Mouse (Mus musculus): Measurements from ENCODE around the gene Olfr1340. TPM values are rescaled to one million over a fixed set of nuclear protein-coding genes. Genes with fewer than 3 reads are reported as not detected.

Olfr1340 gene
- total RNA-seq (2021), result not detected
- long read RNA-seq, experiment 1, result 0 reads
- long read RNA-seq, experiment 2, result 0 reads

GRCm38 (mm10) chr4:118719838-118720237 lies at the start of gene Olfr1340:
Gene Olfr1340, plus strand, starts transcription at chr4:118720138.
- no peak for DNase-seq

GRCm38 (mm10) chr4:118687086-118687485 lies 32.9 kb upstream of the Olfr1340 start:
- DNase-seq, result no peak

GRCm38 (mm10) chr4:118692412-118692973 lies 27.4 kb upstream of the Olfr1340 start, which contains the start of gene Olfr1342:
Gene Olfr1342, minus strand, starts transcription at chr4:118692756.
- no peak for DNase-seq

- no peak for DNase-seq
Observed at GRCm38 (mm10) chr4:118693812-118694211, 26.1 kb upstream of the Olfr1340 start.

GRCm38 (mm10) chr4:118703223-118703622 lies 16.7 kb upstream of the Olfr1340 start, which contains the start of gene Olfr1341:
Gene Olfr1341, plus strand, starts transcription at chr4:118703523.
- DNase-seq, result no peak

GRCm38 (mm10) chr4:118708086-118708485 lies 11.9 kb upstream of the Olfr1340 start:
- no peak for DNase-seq

GRCm38 (mm10) chr4:118711656-118712055 lies 8.3 kb upstream of the Olfr1340 start:
- no peak for DNase-seq

GRCm38 (mm10) chr4:118721742-118722483 lies 2.0 kb downstream of the Olfr1340 start:
- peak in 1 of 2 experiments; percentile 15 for DNase-seq

GRCm38 (mm10) chr4:118731875-118732274 lies 11.9 kb downstream of the Olfr1340 start, which contains the start of gene Olfr1339:
Gene Olfr1339, plus strand, starts transcription at chr4:118732175.
- no peak for DNase-seq

GRCm38 (mm10) chr4:118739574-118739973 lies 19.6 kb downstream of the Olfr1340 start:
- no peak for DNase-seq

GRCm38 (mm10) chr4:118740988-118741698 lies 21.2 kb downstream of the Olfr1340 start:
- no peak for DNase-seq

GRCm38 (mm10) chr4:118741881-118742280 lies 21.9 kb downstream of the Olfr1340 start:
- no peak for DNase-seq

GRCm38 (mm10) chr4:118758637-118759036 lies 38.7 kb downstream of the Olfr1340 start, which contains the start of gene Olfr1338:
Gene Olfr1338, minus strand, starts transcription at chr4:118758737.
- DNase-seq, result no peak

Other genes starting within 250 kb of the Olfr1340 start
- 10 to 100 TPM; 47.5 to 56.8 TPM for gene Tie1, start 230.1 kb upstream of the Olfr1340 start, total RNA-seq (2021)
- not detected for gene 2610528J11Rik, start 193.1 kb upstream of the Olfr1340 start, total RNA-seq (2021)
- not detected for gene Tmem125, start 176.1 kb upstream of the Olfr1340 start, total RNA-seq (2021)
- gene Cfap57, start 99.4 kb upstream of the Olfr1340 start, total RNA-seq (2021), result under 1 TPM in 1 of 2 experiments, not detected in 1; 0.15 TPM
- gene Ebna1bp2, start 99.3 kb upstream of the Olfr1340 start, total RNA-seq (2021), result 10 to 100 TPM; 37.0 to 39.2 TPM
- gene Olfr62, start 61.2 kb upstream of the Olfr1340 start, total RNA-seq (2021), result not detected
- not detected for gene Olfr1342, start 27.4 kb upstream of the Olfr1340 start, total RNA-seq (2021)
- gene Olfr1341, start 16.6 kb upstream of the Olfr1340 start, total RNA-seq (2021), result not detected
- gene Olfr1339, start 12.0 kb downstream of the Olfr1340 start, total RNA-seq (2021), result not detected
- gene Olfr1338, start 38.6 kb downstream of the Olfr1340 start, total RNA-seq (2021), result not detected
- not detected for gene Olfr1337, start 62.4 kb downstream of the Olfr1340 start, total RNA-seq (2021)
- not detected for gene Olfr1335, start 89.8 kb downstream of the Olfr1340 start, total RNA-seq (2021)
- not detected for gene Olfr1333, start 116.1 kb downstream of the Olfr1340 start, total RNA-seq (2021)
- gene Olfr1331, start 144.5 kb downstream of the Olfr1340 start, total RNA-seq (2021), result not detected
- gene Olfr1330, start 168.5 kb downstream of the Olfr1340 start, total RNA-seq (2021), result not detected
- gene Olfr1329, start 197.3 kb downstream of the Olfr1340 start, total RNA-seq (2021), result not detected
- gene Olfr1328, start 218.5 kb downstream of the Olfr1340 start, total RNA-seq (2021), result not detected
- under 1 TPM; 0.10 to 0.62 TPM for gene Lao1, start 241.4 kb downstream of the Olfr1340 start, total RNA-seq (2021)

Measured in heart, adult 18-20 months (tissue).